Mouse (Mus musculus) heart, embryonic 13.5 days (tissue): ENCODE data around the gene Ep300. TPM values are rescaled to one million over a fixed set of nuclear protein-coding genes. Genes with fewer than 3 reads are reported as not detected.

Experiments
- microRNA-seq: library from miRNA; unstranded; fragments of <30 nt; microRNA quantifications from one replicate; pipeline ENCODE4, GENCODE M21; 2016
- polyA plus RNA-seq: library from polyadenylated mRNA; unstranded; fragments of >200 nt; fragmentation: Nextera tagmentation; extraction: Ambion mirVana; gene quantifications from 2 replicates; pipeline ENCODE4 v1.2.1, GENCODE M21; 2015

Ep300 gene
- polyA plus RNA-seq, 1 experiment from 2014 or later = 12.3 TPM

Small RNAs within 50 kb of the gene (microRNA-seq; reads per million reads assigned to microRNA genes)
- gene Gm23880 = not detected

Other genes starting within 250 kb of the Ep300 start
- gene Slc25a17, start 224.5 kb upstream of the Ep300 start, polyA plus RNA-seq = 50.6 and 52.9 TPM in 2 replicates
- 115 and 125 TPM in 2 replicates for gene St13, start 185.3 kb upstream of the Ep300 start, polyA plus RNA-seq
- gene Xpnpep3, start 185.2 kb upstream of the Ep300 start, polyA plus RNA-seq = 9.9 and 10.8 TPM in 2 replicates
- gene Dnajb7, start 177.1 kb upstream of the Ep300 start, polyA plus RNA-seq = 0.72 and 1.5 TPM in 2 replicates
- gene Rbx1, start 119.1 kb upstream of the Ep300 start, polyA plus RNA-seq = 308 and 402 TPM in 2 replicates
- gene L3mbtl2, start 78.5 kb downstream of the Ep300 start, polyA plus RNA-seq = 16.5 and 16.6 TPM in 2 replicates
- gene Chadl, start 111.9 kb downstream of the Ep300 start, polyA plus RNA-seq = 0.83 and 1.4 TPM in 2 replicates
- gene Zc3h7b, start 159.7 kb downstream of the Ep300 start, polyA plus RNA-seq = 19.5 and 21.4 TPM in 2 replicates
- 90.4 and 92.7 TPM in 2 replicates for gene Rangap1, start 160.2 kb downstream of the Ep300 start, polyA plus RNA-seq
- 22.0 and 22.2 TPM in 2 replicates for gene Tef, start 217.1 kb downstream of the Ep300 start, polyA plus RNA-seq